In the genomic region with DNA sequence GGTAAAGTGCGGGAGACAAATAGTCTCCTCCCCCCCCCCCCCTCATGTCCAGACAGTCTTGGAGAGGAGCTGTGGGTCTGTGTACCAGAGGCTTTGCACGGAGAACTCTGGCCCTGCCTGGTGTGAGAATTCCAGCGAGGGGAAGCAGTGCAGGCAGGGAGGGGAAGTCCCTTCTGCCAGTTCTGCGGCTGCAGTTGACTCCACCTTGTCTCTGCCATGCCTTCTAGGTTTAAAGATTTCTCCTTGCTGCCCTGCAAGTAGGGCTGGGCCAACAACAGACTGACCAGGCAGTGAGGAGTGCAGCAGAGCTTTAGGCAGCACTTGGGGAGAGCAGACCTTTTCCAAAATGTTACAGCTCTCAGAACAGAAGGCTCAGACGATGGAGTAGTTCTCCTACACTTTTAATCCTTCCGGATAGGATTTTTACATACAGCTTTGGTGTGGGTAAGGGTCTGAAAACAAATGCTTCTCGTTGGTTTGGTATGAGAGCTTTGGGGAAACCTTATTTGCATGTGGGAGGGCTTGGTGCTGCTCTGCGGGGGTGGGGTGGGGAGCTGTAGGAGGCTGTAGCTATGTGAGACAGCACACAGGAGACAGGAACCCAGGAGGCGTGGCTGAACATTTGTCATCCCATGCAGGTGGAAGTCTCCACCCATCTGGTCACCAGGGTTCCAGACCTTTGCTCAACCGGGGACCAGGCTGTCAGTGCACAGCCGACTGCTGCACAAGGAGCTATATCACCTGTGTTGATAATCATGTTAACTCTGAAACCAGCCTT, we compare ENCODE assay signal across 8 mouse cellular contexts.
A peak's percentile ranks its signal among the peaks of the same experiment; 100 is the strongest.
DNase-seq lines count a peak whose midpoint lies in the region; ATAC-seq and TF ChIP-seq lines count a peak whose summit lies in the region.

No protein-coding gene starts in this region.

- peak; percentile 82 for ATAC-seq in kidney, postnatal 0 days (replicated peaks; ENCODE audit: low FRiP score, low read depth)
- ATAC-seq in intestine, embryonic 14.5 days (replicated peaks; ENCODE audit: low FRiP score, low TSS enrichment, low read depth): peak; percentile 81
- ATAC-seq in neural tube, embryonic 11.5 days (ENCODE audit: insufficient read depth, low FRiP score, low TSS enrichment): 0 out of 2 replicates have a peak, but pooled peaks have one; percentile 51
- ATAC-seq in monocyte, adult 5-6 weeks (replicated peaks; ENCODE audit: insufficient number of reproducible peaks, low FRiP score, low TSS enrichment, poor library complexity, severe bottlenecking): no peak

- H3K27me3 ChIP-seq in kidney, postnatal 0 days (ENCODE audit: insufficient read depth, low read length): no peaks in the 10 kb centered on the region
- H3K27me3 ChIP-seq in intestine, embryonic 14.5 days (replicated peaks; ENCODE audit: control insufficient read depth, insufficient read depth, low read length): no peaks in the 10 kb centered on the region
- H3K27me3 ChIP-seq in neural tube, embryonic 11.5 days (ENCODE audit: control insufficient read depth, insufficient read depth, low read length): no peaks in the 10 kb centered on the region

- H3K4me1 ChIP-seq in kidney, postnatal 0 days (replicated peaks; ENCODE audit: insufficient read depth, low read length): no peaks in the 10 kb centered on the region
- H3K4me1 ChIP-seq in intestine, embryonic 14.5 days (replicated peaks; ENCODE audit: control insufficient read depth, insufficient read depth, low read length): peaks cover 7% of the 10 kb centered on the region; the same call in 1 of the 2 replicates
- no peaks in the 10 kb centered on the region for H3K4me1 ChIP-seq in neural tube, embryonic 11.5 days (ENCODE audit: control insufficient read depth, insufficient read depth, low read length)

- no peak for TF ChIP-seq CTCF in kidney, postnatal 0 days (IDR thresholded peaks at IDR 0.05; ENCODE audit: low read depth)

- peak; percentile 32 for DNase-seq in kidney, postnatal 0 days (ENCODE audit: low spot score)
- DNase-seq in kidney, adult 8-10 months: no peak
- DNase-seq in embryo, embryonic 10 days (ENCODE audit: low spot score): peak; percentile 39
- peak; percentile 55 for DNase-seq in intestine, embryonic 14.5 days (ENCODE audit: low spot score)
- peak; percentile 25 for DNase-seq in neural tube, embryonic 11.5 days (ENCODE audit: low spot score)
- DNase-seq in ovary, postnatal 36 days (ENCODE audit: low spot score): no peak
- no peak for DNase-seq in layer of hippocampus, adult 9-10 months (ENCODE audit: low spot score)

- H3K9ac ChIP-seq in kidney, postnatal 0 days (ENCODE audit: low read depth, low read length): 0 out of 2 replicates have a peak overlapping the region, but pooled peaks have one; percentile 14
- no peak overlapping the region for H3K9ac ChIP-seq in intestine, embryonic 14.5 days (ENCODE audit: low read length)
- H3K9ac ChIP-seq in neural tube, embryonic 11.5 days (ENCODE audit: low read length): no peak overlapping the region; the same call in 1 of the 2 replicates

- no peaks in the 10 kb centered on the region for H3K36me3 ChIP-seq in kidney, postnatal 0 days (ENCODE audit: insufficient read depth, low read length)
- H3K36me3 ChIP-seq in intestine, embryonic 14.5 days (ENCODE audit: control insufficient read depth, insufficient read depth, low read length): no peaks in the 10 kb centered on the region
- no peaks in the 10 kb centered on the region for H3K36me3 ChIP-seq in neural tube, embryonic 11.5 days (ENCODE audit: control insufficient read depth, insufficient read depth, low read length)

- H3K4me2 ChIP-seq in kidney, postnatal 0 days (ENCODE audit: low read length): peak overlapping the region; percentile 51
- H3K4me2 ChIP-seq in intestine, embryonic 14.5 days (ENCODE audit: low read length): peak overlapping the region; percentile 38
- peak overlapping the region; percentile 13; the same call in 1 of the 2 replicates for H3K4me2 ChIP-seq in neural tube, embryonic 11.5 days (ENCODE audit: low read depth)

- no peak overlapping the region for H3K27ac ChIP-seq in kidney, postnatal 0 days
- no peak overlapping the region for H3K27ac ChIP-seq in intestine, embryonic 14.5 days (ENCODE audit: low read depth)
- no peak overlapping the region for H3K27ac ChIP-seq in neural tube, embryonic 11.5 days (ENCODE audit: low read depth, low read length)

- WGBS in kidney, postnatal 0 days: 5% methylated on average over 11 of the region's 11 CpGs
- 5% methylated on average over 11 of the region's 11 CpGs for WGBS in intestine, embryonic 14.5 days
- 9% methylated on average over 11 of the region's 11 CpGs for WGBS in neural tube, embryonic 11.5 days

- 0 out of 2 replicates have a peak overlapping the region, but pooled peaks have one; percentile 1 for H3K4me3 ChIP-seq in kidney, postnatal 0 days (replicated peaks; ENCODE audit: low read depth, low read length)
- H3K4me3 ChIP-seq in intestine, embryonic 14.5 days (ENCODE audit: low read depth, low read length): no peak overlapping the region
- no peak overlapping the region for H3K4me3 ChIP-seq in neural tube, embryonic 11.5 days (ENCODE audit: low read depth, low read length)

- no peaks in the 10 kb centered on the region for H3K9me3 ChIP-seq in kidney, postnatal 0 days (replicated peaks; ENCODE audit: low read length)
- no peaks in the 10 kb centered on the region for H3K9me3 ChIP-seq in intestine, embryonic 14.5 days (ENCODE audit: control insufficient read depth, low read length)
- no peaks in the 10 kb centered on the region for H3K9me3 ChIP-seq in neural tube, embryonic 11.5 days (ENCODE audit: control insufficient read depth, low read length)

Comparison
In these comparisons a context has a peak if more than half of its experiments do, and no peak if none do; other contexts are left out.
1. DNase-seq: peak in kidney, postnatal 0 days (single experiment), embryo, embryonic 10 days (single experiment), intestine, embryonic 14.5 days (single experiment) and neural tube, embryonic 11.5 days (single experiment); none in kidney, adult 8-10 months (0 of 2), ovary, postnatal 36 days (single experiment) and layer of hippocampus, adult 9-10 months (single experiment).
2. Peak in every context shown above with its lines, with median percentiles within 50 percentile points of each other: H3K4me2 ChIP-seq.